Mouse (Mus musculus) megakaryocyte, embryonic 14.5 days (primary cell): ENCODE data around the gene Gemin7. TPM values are rescaled to one million over a fixed set of nuclear protein-coding genes. Genes with fewer than 3 reads are reported as not detected.

Experiments
- H3K27me3 ChIP-seq: replicated peaks from 2 replicates; pipeline ENCODE3; 2012; ENCODE audit warnings: inconsistent platforms
- H3K36me3 ChIP-seq: replicated peaks from 2 replicates; pipeline ENCODE3; 2012; ENCODE audit warnings: low read length, inconsistent platforms, mixed read lengths
- H3K4me1 ChIP-seq: 2 replicates; pipeline ENCODE4 v1.6.1; 2012; ENCODE audit warnings: inconsistent platforms
- H3K4me3 ChIP-seq: replicated peaks from 2 replicates; pipeline ENCODE3; 2012; ENCODE audit warnings: moderate library complexity, mild to moderate bottlenecking, inconsistent platforms
- H3K9me3 ChIP-seq: 2 replicates; pipeline ENCODE4 v1.6.1; 2012; ENCODE audit warnings: inconsistent platforms
- FLI1 ChIP-seq: IDR thresholded peaks from 2 replicates; pipeline ENCODE4 v1.6.1; 2012; ENCODE audit warnings: low read length, inconsistent platforms, mixed read lengths
- GATA1 ChIP-seq: IDR thresholded peaks from 3 replicates; pipeline ENCODE4 v1.6.1; 2012; ENCODE audit warnings: mixed read lengths, low read length, inconsistent platforms, borderline replicate concordance
- polyA plus RNA-seq: library from polyadenylated mRNA; stranded (reverse); fragments of >175 nt; gene quantifications from 2 replicates; pipeline ENCODE4 v1.2.3, GENCODE M21; 2012; ENCODE audit warnings: low replicate concordance; ENCODE audit not compliant: insufficient read depth

The Gemin7 gene
- polyA plus RNA-seq, 1 experiment, result 69.9 TPM

DNA sequence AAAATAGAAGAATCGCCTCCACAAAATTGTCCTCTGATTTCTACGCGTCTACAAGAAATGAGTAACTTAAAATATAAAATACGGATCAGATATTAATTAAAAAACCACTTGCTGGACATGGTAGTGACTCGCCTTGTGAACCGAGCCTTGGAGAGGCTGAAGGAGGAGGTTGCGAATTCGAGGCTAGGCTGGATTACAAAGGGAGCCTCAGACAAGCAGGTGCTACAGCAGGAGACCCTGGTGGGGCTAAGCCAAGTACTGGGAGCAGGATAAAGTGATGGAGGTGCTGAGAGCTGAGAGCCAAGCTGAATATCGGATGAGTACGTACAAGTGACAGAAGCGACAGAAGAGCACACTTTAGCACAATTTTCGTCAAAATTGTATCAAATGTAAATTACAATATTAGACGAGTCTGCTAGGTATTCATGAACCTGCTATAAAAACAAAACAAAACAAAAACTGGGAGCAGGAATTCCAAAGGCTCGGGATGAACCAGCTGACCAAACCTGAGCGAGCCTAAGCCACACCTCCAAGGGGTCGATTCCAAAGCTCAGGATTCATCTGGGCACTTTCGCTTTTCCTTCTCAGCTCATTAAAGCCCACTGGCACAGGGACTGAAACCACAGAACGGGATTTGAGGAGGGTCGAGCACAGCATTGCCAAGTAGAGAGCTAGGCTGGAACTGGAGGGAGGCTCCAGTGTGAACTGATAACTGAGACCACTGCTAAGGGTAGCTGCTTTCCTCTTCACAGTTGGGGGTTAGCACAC is 14.6 kb downstream of the Gemin7 start, which contains the start of gene Ppp1r37:
Ppp1r37 (minus strand) TSS at position 434 of the 768 bp plus-strand sequence.
- H3K27me3 ChIP-seq, result no peaks in the 10 kb centered on the region
- H3K4me3 ChIP-seq, result peak within 1 kb of the TSS; percentile 98
- H3K4me1 ChIP-seq, result peaks cover 72% of the 10 kb centered on the region
- H3K36me3 ChIP-seq, result peaks cover 58% of the 10 kb centered on the region
- TF ChIP-seq FLI1 (no peak), GATA1 (no peak)
- peaks cover 3% of the 10 kb centered on the region; the same call in 1 of the 2 replicates for H3K9me3 ChIP-seq

DNA sequence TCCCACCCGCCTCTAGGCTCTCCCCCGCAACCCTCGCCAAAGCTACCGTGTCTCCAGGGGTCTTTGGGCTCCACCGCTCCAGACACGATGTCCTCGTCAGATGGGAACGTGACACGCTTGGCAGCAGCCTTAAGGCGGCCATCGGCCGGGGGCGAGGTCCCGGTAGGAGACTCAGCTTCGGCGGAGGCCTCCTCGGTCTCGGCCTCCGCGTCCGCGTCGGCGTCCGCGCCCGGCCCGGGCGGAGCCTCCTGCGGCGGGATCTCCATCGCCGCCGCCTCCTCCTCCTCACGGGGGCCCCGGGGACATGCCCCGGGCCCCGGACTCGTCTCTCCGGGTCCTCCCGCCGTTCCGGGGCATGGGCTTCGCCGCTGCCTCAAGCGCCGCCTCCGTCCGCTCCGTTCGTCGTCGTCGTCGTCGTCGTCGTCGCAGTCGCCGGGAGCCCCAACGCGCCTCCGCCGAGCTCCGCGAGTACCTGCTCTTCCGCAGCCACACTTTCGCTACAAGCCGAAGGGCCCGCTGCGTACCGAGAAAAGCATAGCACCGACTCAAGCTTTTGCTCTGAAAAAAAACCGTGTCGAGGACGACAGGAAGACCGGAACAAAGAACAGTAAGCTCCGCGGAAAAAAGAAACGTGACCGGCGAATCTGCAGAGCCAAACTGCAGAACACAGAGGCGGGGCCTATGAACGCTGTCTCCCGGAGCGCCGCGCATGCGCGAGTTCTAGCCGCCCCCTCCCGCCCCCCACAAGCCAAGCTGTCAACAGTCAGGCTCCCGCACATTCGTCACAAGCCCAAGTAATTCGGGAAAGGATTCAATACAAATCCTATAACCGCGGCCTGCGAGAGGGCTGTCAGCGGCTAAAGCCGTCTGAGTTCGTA is 15.4 kb downstream of the Gemin7 start:
- Histone ChIP-seq H3K9me3 (peaks cover 3% of the 10 kb centered on the region; the same call in 1 of the 2 replicates), H3K27me3 (no peaks in the 10 kb centered on the region), H3K4me3 (peak overlapping the region; percentile 98), H3K4me1 (peaks cover 79% of the 10 kb centered on the region), H3K36me3 (peaks cover 60% of the 10 kb centered on the region)
- TF ChIP-seq GATA1, result no peak
- no peak for TF ChIP-seq FLI1

DNA sequence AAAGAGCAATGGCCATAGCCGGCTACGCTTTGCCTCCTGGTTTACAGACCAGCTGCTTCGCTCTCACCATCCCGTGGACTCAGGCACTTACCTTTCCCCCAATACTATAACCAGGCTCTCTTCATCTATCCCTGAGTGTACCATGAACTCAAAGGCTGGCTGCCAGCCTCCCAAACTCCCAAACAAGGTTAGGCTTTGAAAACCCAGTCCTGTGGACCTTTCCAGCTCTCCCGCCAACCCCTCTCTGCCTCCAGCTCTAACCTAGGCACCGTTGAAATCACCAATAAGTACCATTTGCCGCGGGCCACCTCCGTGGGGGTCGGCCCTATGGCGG is 16.0 kb downstream of the Gemin7 start:
- Histone ChIP-seq H3K4me1 (peaks cover 82% of the 10 kb centered on the region), H3K4me3 (peak overlapping the region; percentile 98), H3K27me3 (no peaks in the 10 kb centered on the region), H3K9me3 (peaks cover 3% of the 10 kb centered on the region; the same call in 1 of the 2 replicates), H3K36me3 (peaks cover 62% of the 10 kb centered on the region)
- TF ChIP-seq FLI1 (no peak), GATA1 (no peak)

GRCm38 (mm10) chr7:19560491-19561260 is 16.7 kb downstream of the Gemin7 start:
- Histone ChIP-seq H3K27me3 (no peaks in the 10 kb centered on the region), H3K36me3 (peaks cover 63% of the 10 kb centered on the region), H3K9me3 (peaks cover 3% of the 10 kb centered on the region; the same call in 1 of the 2 replicates), H3K4me3 (peak overlapping the region; percentile 98), H3K4me1 (peaks cover 85% of the 10 kb centered on the region)
- TF ChIP-seq FLI1 (no peak), GATA1 (no peak)

DNA sequence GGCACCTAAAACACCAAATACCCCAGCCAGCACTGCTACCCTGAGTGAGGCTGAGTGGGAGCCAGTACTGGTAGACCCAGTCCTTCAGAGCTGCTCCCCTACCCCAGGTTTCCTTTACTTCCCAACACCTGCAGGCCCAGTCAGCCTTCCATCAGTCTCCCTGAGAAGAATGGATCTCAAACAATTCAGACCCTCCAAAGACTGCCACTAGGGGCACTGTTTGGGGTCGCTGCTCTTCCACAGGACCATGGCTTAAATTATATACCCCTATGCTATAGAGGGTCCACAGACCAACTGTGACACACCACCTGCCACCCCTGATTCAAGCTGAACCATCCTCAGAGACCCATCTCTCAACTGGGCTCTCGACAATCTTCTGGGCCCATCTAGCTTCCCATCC is 18.4 kb downstream of the Gemin7 start:
- Histone ChIP-seq H3K4me1 (peaks cover 87% of the 10 kb centered on the region), H3K36me3 (peaks cover 59% of the 10 kb centered on the region), H3K27me3 (no peaks in the 10 kb centered on the region), H3K4me3 (peak overlapping the region; percentile 82), H3K9me3 (no peaks in the 10 kb centered on the region)
- TF ChIP-seq GATA1 (no peak), FLI1 (no peak)

GRCm38 (mm10) chr7:19557982-19558900 is 19.2 kb downstream of the Gemin7 start:
- H3K4me3 ChIP-seq, result peak overlapping the region; percentile 82
- no peaks in the 10 kb centered on the region for H3K27me3 ChIP-seq
- peaks cover 87% of the 10 kb centered on the region for H3K4me1 ChIP-seq
- H3K9me3 ChIP-seq, result no peaks in the 10 kb centered on the region
- H3K36me3 ChIP-seq, result peaks cover 60% of the 10 kb centered on the region
- TF ChIP-seq GATA1 (no peak), FLI1 (no peak)

DNA sequence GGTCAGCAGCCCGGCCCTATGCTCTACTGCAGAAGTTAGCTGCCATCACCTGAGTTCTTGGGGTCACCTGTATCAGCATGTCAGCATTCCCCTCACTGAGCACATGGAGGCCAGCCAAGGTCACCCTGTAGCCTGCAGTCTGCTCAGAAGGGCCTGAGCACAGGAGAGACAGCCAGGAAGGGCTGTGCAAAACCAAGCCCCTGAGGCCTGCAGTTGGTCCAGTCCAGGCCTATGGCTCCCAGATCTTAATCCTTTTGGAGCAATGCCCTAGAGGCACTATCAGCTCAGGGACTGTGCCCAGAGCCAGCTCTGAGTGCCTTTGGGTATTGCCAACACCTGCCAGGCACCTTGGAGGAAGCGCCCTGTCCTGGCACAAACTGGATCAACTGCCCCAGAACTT is 20.3 kb downstream of the Gemin7 start:
- Histone ChIP-seq H3K4me3 (no peak overlapping the region), H3K4me1 (peaks cover 91% of the 10 kb centered on the region), H3K27me3 (no peaks in the 10 kb centered on the region), H3K9me3 (no peaks in the 10 kb centered on the region), H3K36me3 (peaks cover 72% of the 10 kb centered on the region)
- TF ChIP-seq GATA1 (no peak), FLI1 (no peak)

GRCm38 (mm10) chr7:19554168-19554567 is 23.2 kb downstream of the Gemin7 start:
- Histone ChIP-seq H3K4me1 (peaks cover 99% of the 10 kb centered on the region), H3K27me3 (no peaks in the 10 kb centered on the region), H3K9me3 (no peaks in the 10 kb centered on the region), H3K4me3 (peak overlapping the region; percentile 64), H3K36me3 (peaks cover 90% of the 10 kb centered on the region)
- no peak for TF ChIP-seq FLI1
- TF ChIP-seq GATA1, result no peak
